Mouse (Mus musculus): ENCODE results near the gene Mpst.
A peak's percentile ranks its signal among the peaks of the same experiment; 100 is the strongest.

Gene Mpst

GRCm38 (mm10) chr15:78406293-78406934 is at the start of gene Mpst:
Mpst (plus strand) TSS chr15:78406416.
- peak; percentile 87 for DNase-seq

- no peak for DNase-seq
Measured at GRCm38 (mm10) chr15:78365916-78366315, 40.3 kb upstream of the Mpst start.

GRCm38 (mm10) chr15:78366875-78367274 is 39.3 kb upstream of the Mpst start:
- DNase-seq: no peak

GRCm38 (mm10) chr15:78367811-78368210 is 38.4 kb upstream of the Mpst start:
- no peak for DNase-seq

- DNase-seq: peak; percentile 18
Measured at GRCm38 (mm10) chr15:78368926-78369346, 37.3 kb upstream of the Mpst start.

- DNase-seq: no peak
Measured at GRCm38 (mm10) chr15:78369641-78370040, 36.6 kb upstream of the Mpst start.

- DNase-seq: no peak
Measured at GRCm38 (mm10) chr15:78372796-78373195, 33.4 kb upstream of the Mpst start.

- no peak for DNase-seq
Measured at GRCm38 (mm10) chr15:78374204-78374603, 32.0 kb upstream of the Mpst start.

GRCm38 (mm10) chr15:78377859-78378258 is 28.4 kb upstream of the Mpst start:
- DNase-seq: no peak

GRCm38 (mm10) chr15:78378556-78378955 is 27.7 kb upstream of the Mpst start:
- DNase-seq: no peak

GRCm38 (mm10) chr15:78380208-78380607 is 26.0 kb upstream of the Mpst start:
- DNase-seq: no peak

- DNase-seq: no peak
Measured at GRCm38 (mm10) chr15:78380741-78381140, 25.5 kb upstream of the Mpst start.

- no peak for DNase-seq
Measured at GRCm38 (mm10) chr15:78382115-78382514, 24.1 kb upstream of the Mpst start.

- no peak for DNase-seq
Measured at GRCm38 (mm10) chr15:78383450-78384219, 22.6 kb upstream of the Mpst start.

GRCm38 (mm10) chr15:78384220-78385116 is 21.7 kb upstream of the Mpst start:
- DNase-seq: no peak

GRCm38 (mm10) chr15:78385564-78385963 is 20.7 kb upstream of the Mpst start:
- no peak for DNase-seq

- DNase-seq: no peak
Measured at GRCm38 (mm10) chr15:78390855-78391254, 15.4 kb upstream of the Mpst start.

GRCm38 (mm10) chr15:78395478-78395962 is 10.7 kb upstream of the Mpst start, which contains the start of gene Tex33:
Tex33 (minus strand) TSS chr15:78395912.
- no peak for DNase-seq

GRCm38 (mm10) chr15:78401345-78401744 is 4.9 kb upstream of the Mpst start:
- no peak for DNase-seq

- DNase-seq: no peak
Measured at GRCm38 (mm10) chr15:78401921-78402320, 4.3 kb upstream of the Mpst start.

GRCm38 (mm10) chr15:78402423-78402822 is 3.8 kb upstream of the Mpst start:
- DNase-seq: no peak

- no peak for DNase-seq
Measured at GRCm38 (mm10) chr15:78403301-78403741, 2.9 kb upstream of the Mpst start.

- no peak for DNase-seq
Measured at GRCm38 (mm10) chr15:78403896-78404295, 2.3 kb upstream of the Mpst start.
